Mouse (Mus musculus): ENCODE measurements at regions not wholly inside any gene's neighbourhood (a gene's known extent, or its start where the extent isn't known, plus 50 kb on each side); places are given as distances from the start of the nearest gene placed in this dataset.

GRCm38 (mm10) chrX:12435656-12436055 is 151.9 kb upstream of the Atp6ap2 start:
- WGBS, result 67% methylated on average over 8 of the region's 8 CpGs
- H3K9ac ChIP-seq (ENCODE audit: low read length), result no peak overlapping the region
- H3K4me3 ChIP-seq (ENCODE audit: low read length), result no peak overlapping the region
- no peaks in the 10 kb centered on the region for H3K4me1 ChIP-seq (ENCODE audit: control insufficient read depth, insufficient read depth, low read length)
- ATAC-seq (replicated peaks; ENCODE audit: extremely low read depth, insufficient read depth, low FRiP score), result no peak
- H3K36me3 ChIP-seq (ENCODE audit: control insufficient read depth, insufficient read depth), result no peaks in the 10 kb centered on the region
- no peak overlapping the region for H3K4me2 ChIP-seq (ENCODE audit: low read depth, low read length)
- 0 out of 2 replicates have a peak, but pooled peaks cover 2% of the 10 kb centered on the region for H3K9me3 ChIP-seq (replicated peaks; ENCODE audit: control insufficient read depth, low read length)
- H3K27ac ChIP-seq (ENCODE audit: low read length), result no peak overlapping the region
- no peaks in the 10 kb centered on the region for H3K27me3 ChIP-seq (ENCODE audit: control insufficient read depth, insufficient read depth, low read length)

- H3K9me3 ChIP-seq (replicated peaks; ENCODE audit: control insufficient read depth, low read length), result 0 out of 2 replicates have a peak, but pooled peaks cover 2% of the 10 kb centered on the region
- no peak overlapping the region for H3K9ac ChIP-seq (ENCODE audit: low read length)
- no peaks in the 10 kb centered on the region for H3K27me3 ChIP-seq (ENCODE audit: control insufficient read depth, insufficient read depth, low read length)
- H3K4me1 ChIP-seq (ENCODE audit: control insufficient read depth, insufficient read depth, low read length), result no peaks in the 10 kb centered on the region
- no peaks in the 10 kb centered on the region for H3K36me3 ChIP-seq (ENCODE audit: control insufficient read depth, insufficient read depth)
- ATAC-seq (replicated peaks; ENCODE audit: extremely low read depth, insufficient read depth, low FRiP score), result no peak
- 37% methylated on average over 7 of the region's 7 CpGs for WGBS
- H3K4me2 ChIP-seq (ENCODE audit: low read depth, low read length), result no peak overlapping the region
- no peak overlapping the region for H3K4me3 ChIP-seq (ENCODE audit: low read length)
- H3K27ac ChIP-seq (ENCODE audit: low read length), result no peak overlapping the region
These were observed 151.5 kb upstream of the Atp6ap2 start for GRCm38 (mm10) chrX:12436106-12436505.

DNA sequence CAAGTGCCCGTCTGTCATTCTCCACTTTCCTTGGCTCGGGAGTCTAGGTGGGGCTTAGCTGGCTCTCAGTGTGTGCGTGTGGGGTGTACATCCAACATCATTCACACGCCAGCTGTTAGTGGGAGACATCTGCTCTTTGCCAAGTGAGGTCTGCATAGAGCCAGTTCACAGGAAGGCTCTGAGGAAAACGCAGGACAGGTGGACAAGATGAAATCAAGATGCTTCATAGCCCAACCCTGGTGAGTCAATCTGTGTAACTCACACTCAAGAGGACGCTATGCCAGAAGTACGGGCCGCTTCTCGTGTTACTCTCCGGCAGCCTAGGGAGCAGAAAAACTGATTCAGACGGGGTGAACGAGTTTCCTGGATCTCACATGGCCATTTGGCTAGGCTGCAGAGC is 148.2 kb upstream of the Atp6ap2 start:
- Histone ChIP-seq H3K9ac (ENCODE audit: low read length) (no peak overlapping the region), H3K4me3 (ENCODE audit: low read length) (no peak overlapping the region), H3K36me3 (ENCODE audit: control insufficient read depth, insufficient read depth) (no peaks in the 10 kb centered on the region), H3K4me2 (ENCODE audit: low read depth, low read length) (no peak overlapping the region), H3K9me3 (replicated peaks; ENCODE audit: control insufficient read depth, low read length) (no peaks in the 10 kb centered on the region), H3K27ac (ENCODE audit: low read length) (no peak overlapping the region), H3K4me1 (ENCODE audit: control insufficient read depth, insufficient read depth, low read length) (no peaks in the 10 kb centered on the region), H3K27me3 (ENCODE audit: control insufficient read depth, insufficient read depth, low read length) (no peaks in the 10 kb centered on the region; the same call in 1 of the 2 replicates)
- ATAC-seq (replicated peaks; ENCODE audit: extremely low read depth, insufficient read depth, low FRiP score), result no peak
- 61% methylated on average over 12 of the region's 12 CpGs for WGBS

DNA sequence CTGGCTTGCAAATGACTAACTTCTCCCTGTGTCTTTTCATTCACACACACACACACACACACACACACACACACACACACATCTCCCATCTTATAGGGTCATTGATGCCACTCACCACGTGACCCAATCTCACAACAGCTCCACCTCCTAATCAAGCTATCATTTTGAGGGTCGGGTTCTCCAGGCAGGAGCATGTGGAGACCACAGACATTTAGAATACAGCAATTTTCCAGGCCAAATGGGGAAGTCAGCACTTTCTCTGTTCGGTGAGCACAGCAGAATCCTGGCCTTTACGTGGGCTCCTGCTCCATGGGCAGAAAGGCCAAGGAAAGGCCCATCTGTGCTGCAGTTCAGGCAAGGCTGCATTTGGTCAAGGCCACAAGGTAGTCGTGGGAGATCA is 143.8 kb upstream of the Atp6ap2 start:
- WGBS, result 70% methylated on average over 5 of the region's 5 CpGs
- Histone ChIP-seq H3K27ac (ENCODE audit: low read length) (no peak overlapping the region), H3K36me3 (ENCODE audit: control insufficient read depth, insufficient read depth) (no peaks in the 10 kb centered on the region), H3K27me3 (ENCODE audit: control insufficient read depth, insufficient read depth, low read length) (no peaks in the 10 kb centered on the region; the same call in 1 of the 2 replicates), H3K4me3 (ENCODE audit: low read length) (no peak overlapping the region), H3K9ac (ENCODE audit: low read length) (no peak overlapping the region), H3K4me2 (ENCODE audit: low read depth, low read length) (no peak overlapping the region), H3K4me1 (ENCODE audit: control insufficient read depth, insufficient read depth, low read length) (no peaks in the 10 kb centered on the region), H3K9me3 (replicated peaks; ENCODE audit: control insufficient read depth, low read length) (no peaks in the 10 kb centered on the region)
- no peak for ATAC-seq (replicated peaks; ENCODE audit: extremely low read depth, insufficient read depth, low FRiP score)

DNA sequence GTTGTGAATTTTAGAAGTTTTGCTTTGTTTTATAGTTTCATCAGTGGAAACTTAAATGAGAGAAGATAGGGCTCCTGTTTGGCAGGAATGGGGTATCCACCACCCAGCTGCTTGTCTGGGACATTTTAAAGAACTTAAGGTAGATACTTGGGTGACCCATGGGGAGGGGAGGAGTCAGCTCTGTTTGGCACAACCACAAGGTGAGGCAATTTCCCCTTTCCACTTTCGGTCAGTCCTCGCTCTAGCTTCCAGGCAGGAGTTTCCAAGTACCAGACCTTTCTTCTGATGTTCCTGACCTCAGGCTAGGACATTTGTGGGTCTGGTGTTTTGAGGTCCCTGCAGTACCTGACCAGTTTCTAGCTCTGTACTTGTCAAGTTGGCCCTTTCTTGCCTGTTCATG is 142.5 kb upstream of the Atp6ap2 start:
- H3K4me3 ChIP-seq (ENCODE audit: low read length), result no peak overlapping the region
- H3K9ac ChIP-seq (ENCODE audit: low read length), result no peak overlapping the region
- 79% methylated on average over 2 of the region's 2 CpGs for WGBS
- H3K9me3 ChIP-seq (replicated peaks; ENCODE audit: control insufficient read depth, low read length), result no peaks in the 10 kb centered on the region
- H3K36me3 ChIP-seq (ENCODE audit: control insufficient read depth, insufficient read depth), result no peaks in the 10 kb centered on the region
- no peak for ATAC-seq (replicated peaks; ENCODE audit: extremely low read depth, insufficient read depth, low FRiP score)
- H3K27ac ChIP-seq (ENCODE audit: low read length), result no peak overlapping the region
- no peak overlapping the region for H3K4me2 ChIP-seq (ENCODE audit: low read depth, low read length)
- H3K27me3 ChIP-seq (ENCODE audit: control insufficient read depth, insufficient read depth, low read length), result no peaks in the 10 kb centered on the region; the same call in 1 of the 2 replicates
- no peaks in the 10 kb centered on the region for H3K4me1 ChIP-seq (ENCODE audit: control insufficient read depth, insufficient read depth, low read length)

- no peak for ATAC-seq (replicated peaks; ENCODE audit: extremely low read depth, insufficient read depth, low FRiP score)
- Histone ChIP-seq H3K4me1 (ENCODE audit: control insufficient read depth, insufficient read depth, low read length) (no peaks in the 10 kb centered on the region), H3K9me3 (replicated peaks; ENCODE audit: control insufficient read depth, low read length) (no peaks in the 10 kb centered on the region), H3K36me3 (ENCODE audit: control insufficient read depth, insufficient read depth) (no peaks in the 10 kb centered on the region), H3K9ac (ENCODE audit: low read length) (no peak overlapping the region), H3K27ac (ENCODE audit: low read length) (no peak overlapping the region), H3K27me3 (ENCODE audit: control insufficient read depth, insufficient read depth, low read length) (no peaks in the 10 kb centered on the region), H3K4me3 (ENCODE audit: low read length) (no peak overlapping the region), H3K4me2 (ENCODE audit: low read depth, low read length) (no peak overlapping the region)
These were observed 139.6 kb upstream of the Atp6ap2 start for GRCm38 (mm10) chrX:12447962-12448361.

GRCm38 (mm10) chrX:12449688-12450087 is 137.9 kb upstream of the Atp6ap2 start:
- Histone ChIP-seq H3K4me3 (ENCODE audit: low read length) (no peak overlapping the region), H3K4me1 (ENCODE audit: control insufficient read depth, insufficient read depth, low read length) (no peaks in the 10 kb centered on the region), H3K4me2 (ENCODE audit: low read depth, low read length) (no peak overlapping the region), H3K27me3 (ENCODE audit: control insufficient read depth, insufficient read depth, low read length) (no peaks in the 10 kb centered on the region; the same call in 1 of the 2 replicates), H3K36me3 (ENCODE audit: control insufficient read depth, insufficient read depth) (no peaks in the 10 kb centered on the region), H3K9me3 (replicated peaks; ENCODE audit: control insufficient read depth, low read length) (no peaks in the 10 kb centered on the region), H3K9ac (ENCODE audit: low read length) (no peak overlapping the region), H3K27ac (ENCODE audit: low read length) (no peak overlapping the region)
- ATAC-seq (replicated peaks; ENCODE audit: extremely low read depth, insufficient read depth, low FRiP score), result no peak
- 70% methylated on average over 3 of the region's 3 CpGs for WGBS

DNA sequence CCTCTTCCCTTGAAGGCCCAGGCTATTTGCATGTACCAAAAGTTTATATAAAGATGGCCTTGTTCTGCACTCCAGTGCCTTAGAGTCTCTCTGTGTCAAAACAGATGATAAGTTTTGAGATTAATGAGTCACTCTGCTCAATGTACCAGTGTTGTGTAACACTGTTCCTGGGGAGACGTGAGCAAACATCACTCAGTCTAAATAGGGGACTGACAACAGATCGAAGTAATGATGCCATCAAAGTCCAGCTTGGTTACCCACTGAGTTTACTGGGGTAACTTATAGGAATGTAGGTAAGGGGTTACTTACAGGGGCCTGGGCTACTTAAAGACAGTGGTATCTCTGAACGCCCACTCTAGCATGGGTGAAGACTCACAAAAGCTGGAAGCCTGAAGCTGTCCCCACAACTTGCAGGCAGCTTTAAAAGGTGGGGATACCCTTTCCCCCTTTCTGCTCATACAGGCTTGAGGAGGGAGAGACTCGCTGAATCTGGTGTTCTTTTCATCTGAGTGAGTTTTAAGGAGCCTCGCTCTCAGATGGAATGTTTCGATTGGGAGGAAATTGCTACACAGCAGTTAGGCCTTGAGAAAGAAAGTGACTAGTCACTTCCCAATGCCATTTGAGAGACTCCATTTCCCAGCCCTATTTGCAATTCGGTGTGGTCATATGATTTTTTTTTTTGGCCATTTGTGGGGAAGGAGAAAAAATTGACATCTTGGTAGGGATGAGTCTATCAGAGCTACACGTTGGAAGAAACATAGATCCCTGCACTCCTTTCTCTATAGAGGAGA is 134.4 kb upstream of the Atp6ap2 start:
- H3K36me3 ChIP-seq (ENCODE audit: control insufficient read depth, insufficient read depth), result no peaks in the 10 kb centered on the region
- H3K4me2 ChIP-seq (ENCODE audit: low read depth, low read length), result no peak overlapping the region
- no peak overlapping the region for H3K4me3 ChIP-seq (ENCODE audit: low read length)
- H3K9ac ChIP-seq (ENCODE audit: low read length), result no peak overlapping the region
- no peak overlapping the region for H3K27ac ChIP-seq (ENCODE audit: low read length)
- no peaks in the 10 kb centered on the region; the same call in 1 of the 2 replicates for H3K27me3 ChIP-seq (ENCODE audit: control insufficient read depth, insufficient read depth, low read length)
- H3K9me3 ChIP-seq (replicated peaks; ENCODE audit: control insufficient read depth, low read length), result peaks cover 2% of the 10 kb centered on the region; the same call in 1 of the 2 replicates
- no peak for ATAC-seq (replicated peaks; ENCODE audit: extremely low read depth, insufficient read depth, low FRiP score)
- WGBS, result 80% methylated on average over 8 of the region's 8 CpGs
- no peaks in the 10 kb centered on the region for H3K4me1 ChIP-seq (ENCODE audit: control insufficient read depth, insufficient read depth, low read length)

GRCm38 (mm10) chrX:12461657-12462056 is 125.9 kb upstream of the Atp6ap2 start:
- H3K9me3 ChIP-seq (replicated peaks; ENCODE audit: control insufficient read depth, low read length), result peaks cover 4% of the 10 kb centered on the region; the same call in 1 of the 2 replicates
- H3K27me3 ChIP-seq (ENCODE audit: control insufficient read depth, insufficient read depth, low read length), result no peaks in the 10 kb centered on the region
- H3K4me3 ChIP-seq (ENCODE audit: low read length), result no peak overlapping the region
- no peak for ATAC-seq (replicated peaks; ENCODE audit: extremely low read depth, insufficient read depth, low FRiP score)
- H3K4me1 ChIP-seq (ENCODE audit: control insufficient read depth, insufficient read depth, low read length), result no peaks in the 10 kb centered on the region
- H3K27ac ChIP-seq (ENCODE audit: low read length), result no peak overlapping the region
- 88% methylated on average over 2 of the region's 2 CpGs for WGBS
- H3K36me3 ChIP-seq (ENCODE audit: control insufficient read depth, insufficient read depth), result no peaks in the 10 kb centered on the region
- H3K4me2 ChIP-seq (ENCODE audit: low read depth, low read length), result no peak overlapping the region
- H3K9ac ChIP-seq (ENCODE audit: low read length), result no peak overlapping the region
